Mouse (Mus musculus) liver, embryonic 14.5 days (tissue): ENCODE measurements at regions not wholly inside any gene's neighbourhood (a gene's known extent, or its start where the extent isn't known, plus 50 kb on each side); places are given as distances from the start of the nearest gene placed in this dataset.

ENCODE experiments used
- ATAC-seq: fragments of 200-750 bp; cut with Nextera tagmentation; 2 replicates; pipeline ENCODE4 v1.8.0; 2017; ENCODE audit warnings: moderate number of reproducible peaks, mild to moderate bottlenecking, moderate library complexity; ENCODE audit not compliant: insufficient read depth
- DNase-seq, 3 experiments: peaks; one replicate each; pipeline ENCODE4 v3.0.0-alpha.2; 2012 to 2013; ENCODE audit warnings: low read depth in 3 of 3, low spot score in 3 of 3
- H3K27ac ChIP-seq: fragments of 300-500 bp; sonication (generic); 2 replicates; pipeline ENCODE4 v1.5.1; 2014; ENCODE audit warnings: moderate library complexity, mild to moderate bottlenecking, control low read depth, inconsistent platforms
- H3K27me3 ChIP-seq: fragments of 300-500 bp; sonication (generic); 2 replicates; pipeline ENCODE4 v1.6.1; 2014; ENCODE audit warnings: mild to moderate bottlenecking, low read length, moderate library complexity; ENCODE audit not compliant: control insufficient read depth, insufficient read depth
- H3K36me3 ChIP-seq: fragments of 300-500 bp; sonication (generic); replicated peaks from 2 replicates; pipeline ENCODE4 v1.6.1; 2014; ENCODE audit warnings: low read depth; ENCODE audit not compliant: control insufficient read depth, insufficient read depth
- H3K4me1 ChIP-seq, 2 experiments: fragments of 200-500 bp in 1 of 2; fragments of 300-500 bp in 1 of 2; sonication (generic) in 1 of 2; replicated peaks; 2 replicates each; pipeline ENCODE4 v1.6.1; 2012 to 2014; ENCODE audit warnings: antibody characterized with exemption in 1 of 2, inconsistent platforms in 1 of 2, low read length in 1 of 2; ENCODE audit not compliant: control insufficient read depth in 2 of 2, insufficient read depth in 2 of 2
- H3K4me2 ChIP-seq: fragments of 300-500 bp; sonication (generic); 2 replicates; pipeline ENCODE4 v1.6.1; 2014; ENCODE audit warnings: low read depth, mild to moderate bottlenecking, control low read depth, moderate library complexity
- H3K4me3 ChIP-seq, 2 experiments: fragments of 200-500 bp in 1 of 2; fragments of 300-500 bp in 1 of 2; sonication (generic) in 1 of 2; 2 replicates each; pipeline ENCODE4 v1.5.1; 2012 to 2014; ENCODE audit warnings: low read depth in 2 of 2, low read length in 2 of 2, mild to moderate bottlenecking in 2 of 2, control low read depth in 1 of 2, inconsistent platforms in 1 of 2, moderate library complexity in 1 of 2; ENCODE audit not compliant: insufficient read depth in 1 of 2
- H3K9ac ChIP-seq: fragments of 300-500 bp; sonication (generic); replicated peaks from 2 replicates; pipeline ENCODE4 v1.6.1; 2014; ENCODE audit warnings: mild to moderate bottlenecking, control low read depth, moderate library complexity
- H3K9me3 ChIP-seq: fragments of 300-500 bp; sonication (generic); 2 replicates; pipeline ENCODE4 v1.6.1; 2016; ENCODE audit warnings: low read length, mixed read lengths; ENCODE audit not compliant: control insufficient read depth
- CTCF ChIP-seq: IDR thresholded peaks from 2 replicates; pipeline ENCODE4 v1.5.1; 2016; ENCODE audit warnings: antibody characterized with exemption, low read depth, control low read depth
- EP300 ChIP-seq: IDR thresholded peaks from 2 replicates; pipeline ENCODE4 v1.6.1; 2016; ENCODE audit warnings: antibody characterized with exemption, low read depth
- WGBS: fragments of 180-500 bp; shearing (Covaris S2); extraction: QIAGEN DNeasy Blood & Tissue Kit; methylation state at CpG from one replicate; pipeline ENCODE4 v1.1.7; 2014; ENCODE audit not compliant: insufficient replicate concordance; 5-methylcytosine and 5-hydroxymethylcytosine counted together

- H3K4me1 ChIP-seq = peaks cover 0 to 5% of the 10 kb centered on the region in 2 experiments; a peak in 2 of 4 replicates
- H3K9ac ChIP-seq = no peak overlapping the region
- no peak for DNase-seq
- no peak overlapping the region for H3K4me3 ChIP-seq
- 44% methylated on average over 16 of the region's 16 CpGs for WGBS
- no peak overlapping the region for H3K4me2 ChIP-seq
- no peak for ATAC-seq
- TF ChIP-seq CTCF = no peak
- TF ChIP-seq EP300 = no peak
- H3K27ac ChIP-seq = no peak overlapping the region
- H3K36me3 ChIP-seq = no peaks in the 10 kb centered on the region
- no peaks in the 10 kb centered on the region for H3K9me3 ChIP-seq
- H3K27me3 ChIP-seq = no peaks in the 10 kb centered on the region
These were observed 88.1 kb downstream of the Il12a start for GRCm38 (mm10) chr3:68778354-68779040.

GRCm38 (mm10) chr3:68780843-68781242 lies 88.5 kb upstream of the 1110032F04Rik start:
- WGBS = 63% methylated on average over 7 of the region's 7 CpGs
- H3K36me3 ChIP-seq = no peaks in the 10 kb centered on the region
- H3K9me3 ChIP-seq = no peaks in the 10 kb centered on the region
- no peak for DNase-seq
- H3K27me3 ChIP-seq = no peaks in the 10 kb centered on the region
- H3K4me2 ChIP-seq = no peak overlapping the region
- H3K4me1 ChIP-seq = peaks cover 0 to 5% of the 10 kb centered on the region in 2 experiments; a peak in 2 of 4 replicates
- TF ChIP-seq CTCF = no peak
- no peak for TF ChIP-seq EP300
- H3K9ac ChIP-seq = no peak overlapping the region
- H3K27ac ChIP-seq = no peak overlapping the region
- no peak overlapping the region for H3K4me3 ChIP-seq
- no peak for ATAC-seq

GRCm38 (mm10) chr3:68781466-68781865 lies 87.9 kb upstream of the 1110032F04Rik start:
- no peak overlapping the region for H3K9ac ChIP-seq
- no peak overlapping the region for H3K4me3 ChIP-seq
- no peaks in the 10 kb centered on the region for H3K27me3 ChIP-seq
- DNase-seq = no peak
- TF ChIP-seq CTCF (no peak), EP300 (no peak)
- no peaks in the 10 kb centered on the region for H3K36me3 ChIP-seq
- no peak for ATAC-seq
- peaks cover 0 to 5% of the 10 kb centered on the region in 2 experiments; a peak in 2 of 4 replicates for H3K4me1 ChIP-seq
- no peak overlapping the region for H3K4me2 ChIP-seq
- 26% methylated on average over 2 of the region's 2 CpGs for WGBS
- no peaks in the 10 kb centered on the region for H3K9me3 ChIP-seq
- H3K27ac ChIP-seq = no peak overlapping the region

GRCm38 (mm10) chr3:68782363-68782762 lies 87.0 kb upstream of the 1110032F04Rik start:
- no peak for DNase-seq
- Histone ChIP-seq H3K4me3 (no peak overlapping the region), H3K9me3 (no peaks in the 10 kb centered on the region), H3K9ac (no peak overlapping the region), H3K27me3 (no peaks in the 10 kb centered on the region), H3K4me1 (peaks cover 0 to 5% of the 10 kb centered on the region in 2 experiments; a peak in 2 of 4 replicates), H3K36me3 (no peaks in the 10 kb centered on the region), H3K27ac (no peak overlapping the region), H3K4me2 (no peak overlapping the region)
- ATAC-seq = no peak
- TF ChIP-seq CTCF (no peak), EP300 (no peak)
- 59% methylated on average over 4 of the region's 4 CpGs for WGBS

GRCm38 (mm10) chr3:68783666-68784416 lies 85.5 kb upstream of the 1110032F04Rik start:
- Histone ChIP-seq H3K27ac (no peak overlapping the region), H3K9me3 (no peaks in the 10 kb centered on the region), H3K27me3 (no peaks in the 10 kb centered on the region), H3K4me3 (no peak overlapping the region), H3K4me2 (no peak overlapping the region), H3K9ac (no peak overlapping the region), H3K4me1 (peaks cover 0 to 7% of the 10 kb centered on the region in 2 experiments; a peak in 1 of 4 replicates), H3K36me3 (no peaks in the 10 kb centered on the region)
- WGBS = 45% methylated on average over 7 of the region's 7 CpGs
- ATAC-seq (no peak), DNase-seq (no peak)
- TF ChIP-seq EP300 (no peak), CTCF (no peak)
